Mouse (Mus musculus) thymus, postnatal 25 days (tissue): ENCODE results near the gene Fnbp1.
A peak's percentile ranks its signal among the peaks of the same experiment; 100 is the strongest.
"Not testable (repeated sequence)": the region's sequence is repeated elsewhere in the genome, so short reads cannot be mapped to it uniquely, and the experiment has no call there.

Source experiments
- DNase-seq: peaks from one replicate; pipeline ENCODE4 v3.0.0; 2022

The Fnbp1 gene

DNA sequence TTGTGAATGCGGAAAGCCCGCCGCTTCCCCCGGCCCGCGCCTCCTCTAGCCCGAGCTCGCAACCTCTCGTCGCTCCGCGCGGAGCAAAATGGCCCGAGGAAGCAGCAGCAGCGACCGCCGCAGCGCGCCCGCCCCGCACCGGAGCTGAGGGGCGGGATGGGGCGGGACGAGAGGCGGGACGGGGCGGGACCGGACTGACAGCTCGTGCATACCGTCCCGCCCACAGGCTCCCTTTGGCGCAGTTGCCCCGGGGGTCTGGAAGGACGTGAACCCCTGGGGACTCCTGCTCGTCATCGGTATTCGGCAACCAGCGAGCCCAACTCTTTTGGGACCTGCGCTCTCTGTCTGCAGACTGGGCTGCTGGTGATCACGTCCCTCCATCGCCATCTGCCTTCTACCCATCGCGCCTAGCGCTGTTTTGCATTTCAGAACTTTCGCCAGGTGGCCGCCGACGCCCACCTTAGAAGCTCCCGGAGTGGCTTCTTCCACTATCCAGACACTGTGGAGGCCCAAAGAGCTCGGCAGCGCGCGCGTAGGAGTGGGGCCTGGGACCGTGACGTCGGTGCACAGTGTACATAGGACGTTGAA is at the start of gene Fnbp1:
Gene Fnbp1, minus strand, starts transcription at position 142 of the 588 bp plus-strand sequence.
- DNase-seq, result peak; percentile 92

DNA sequence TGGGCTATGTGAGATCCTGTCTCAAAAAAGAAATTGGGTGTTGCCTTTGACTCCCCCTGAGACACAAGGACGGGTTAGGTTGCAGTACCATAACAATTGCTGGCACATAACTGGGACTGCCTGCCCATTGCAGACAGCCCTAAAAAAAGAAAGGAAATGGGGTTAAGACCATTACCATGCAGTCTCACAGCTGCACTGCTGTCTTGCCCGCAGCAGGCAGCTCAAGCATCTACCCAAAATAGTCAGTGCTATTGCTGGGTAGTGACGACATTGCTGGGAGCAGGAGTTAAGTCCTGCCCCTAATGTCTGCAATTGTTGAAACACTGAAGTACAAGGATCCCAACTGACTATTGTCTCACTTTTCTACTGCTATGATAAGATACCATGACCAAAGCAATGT is 47.8 kb upstream of the Fnbp1 start:
- DNase-seq, result no peak

DNA sequence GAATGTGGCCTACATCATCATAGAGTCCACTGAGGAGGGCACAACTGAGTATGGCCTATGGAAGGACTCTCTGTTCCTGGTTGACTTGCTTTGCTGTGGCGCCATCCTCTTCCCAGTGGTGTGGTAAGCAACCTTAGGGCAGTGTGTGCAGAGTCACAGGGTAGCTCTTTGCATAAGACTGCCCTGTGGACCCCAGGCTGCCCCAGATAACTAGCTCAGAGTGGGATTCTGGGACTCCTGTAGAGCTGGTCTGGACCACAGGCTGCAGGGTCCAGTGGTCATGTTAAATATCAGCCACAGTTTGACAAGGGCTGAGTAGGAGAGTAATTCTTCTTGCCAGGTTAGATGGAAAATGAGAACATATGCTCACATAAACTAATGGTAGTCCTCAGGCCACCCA is 46.9 kb upstream of the Fnbp1 start:
- DNase-seq, result no peak

DNA sequence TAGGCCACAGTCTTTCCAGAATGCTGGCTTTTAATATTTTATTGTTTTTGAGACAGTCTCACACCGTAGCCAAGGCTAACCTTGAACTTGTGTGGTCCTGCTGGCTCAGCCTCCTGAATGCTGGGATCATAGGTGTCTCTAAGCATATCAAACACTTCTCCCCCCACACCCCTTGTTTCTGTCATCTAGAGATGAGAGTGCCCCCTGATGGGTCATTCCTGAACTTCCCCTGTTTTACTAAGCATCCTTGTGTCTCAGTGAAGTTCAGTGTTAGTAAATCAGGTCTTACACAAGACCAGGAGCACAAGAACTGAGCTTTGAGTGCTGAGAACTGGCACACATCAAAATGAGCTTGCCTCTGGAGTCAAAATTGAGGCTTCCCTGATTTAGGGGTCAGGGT is 42.0 kb upstream of the Fnbp1 start:
- DNase-seq, result peak; percentile 26

DNA sequence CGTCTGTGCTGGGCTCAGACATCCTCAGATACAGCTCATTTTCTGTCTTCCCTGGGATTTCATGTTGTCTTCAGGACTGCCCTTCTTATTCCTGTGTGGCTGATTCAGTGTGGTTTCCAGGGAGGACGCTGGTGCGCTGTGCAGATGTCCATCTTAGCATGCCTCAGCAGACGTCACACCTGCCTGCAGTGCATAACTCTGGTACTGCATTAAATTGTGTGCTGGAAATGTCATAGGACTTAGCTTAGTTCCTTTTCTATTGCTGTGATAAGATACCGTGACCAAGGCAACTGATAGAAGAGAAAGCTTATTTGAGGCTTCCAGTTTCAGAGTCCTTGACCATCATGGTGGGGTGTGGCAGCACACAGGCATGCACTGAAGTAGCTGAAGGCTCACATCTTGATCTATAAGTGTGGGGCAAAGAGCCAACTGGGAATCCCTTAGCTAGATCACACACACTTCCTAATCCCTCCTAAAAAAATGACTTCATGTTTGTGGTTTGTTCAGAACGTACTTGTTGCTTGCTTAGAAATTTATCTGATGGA is 41.0 kb upstream of the Fnbp1 start:
- no peak for DNase-seq

DNA sequence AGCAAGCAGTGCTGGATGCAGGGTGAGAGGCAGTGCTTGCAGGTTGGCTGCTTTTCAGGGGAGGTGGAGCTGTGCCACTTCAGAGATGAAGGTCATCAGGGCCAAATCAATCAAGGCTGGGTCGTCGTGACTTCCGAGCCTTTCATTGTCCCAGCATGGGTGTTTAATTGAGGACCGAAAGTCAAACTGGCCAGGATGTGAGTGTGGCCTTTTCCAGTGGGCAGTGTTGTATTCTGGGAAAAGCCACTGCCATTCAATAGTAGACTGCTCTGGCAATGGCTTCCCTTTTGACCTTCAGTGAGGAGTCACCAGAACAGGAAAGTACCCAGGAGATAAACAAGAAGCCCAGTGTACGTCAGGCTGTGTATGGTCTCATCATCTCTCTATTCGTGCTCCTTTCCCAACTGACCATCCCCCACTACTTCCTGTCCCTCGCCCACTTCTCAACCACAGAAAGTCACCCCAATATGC is 38.3 kb upstream of the Fnbp1 start:
- DNase-seq, result no peak

DNA sequence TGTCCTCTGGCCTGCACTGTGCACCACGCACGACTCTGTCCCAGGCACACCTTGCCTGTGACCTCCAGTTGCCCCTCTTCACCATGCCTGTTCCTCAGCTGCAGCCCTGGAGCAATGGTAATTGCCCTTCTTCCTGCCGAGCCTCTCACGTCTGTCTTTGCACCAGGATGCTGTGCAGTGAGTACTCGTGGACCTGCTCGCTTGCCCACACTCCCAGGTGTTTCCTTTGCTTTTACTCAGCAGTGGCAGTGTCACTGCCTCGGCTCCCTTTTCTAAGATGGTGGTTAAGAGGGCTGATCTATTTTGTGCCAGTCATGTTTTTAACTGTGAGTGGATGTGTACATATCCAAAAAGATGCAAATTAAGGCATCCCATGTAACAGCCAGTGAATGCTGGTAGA is 37.7 kb upstream of the Fnbp1 start:
- peak; percentile 36 for DNase-seq

DNA sequence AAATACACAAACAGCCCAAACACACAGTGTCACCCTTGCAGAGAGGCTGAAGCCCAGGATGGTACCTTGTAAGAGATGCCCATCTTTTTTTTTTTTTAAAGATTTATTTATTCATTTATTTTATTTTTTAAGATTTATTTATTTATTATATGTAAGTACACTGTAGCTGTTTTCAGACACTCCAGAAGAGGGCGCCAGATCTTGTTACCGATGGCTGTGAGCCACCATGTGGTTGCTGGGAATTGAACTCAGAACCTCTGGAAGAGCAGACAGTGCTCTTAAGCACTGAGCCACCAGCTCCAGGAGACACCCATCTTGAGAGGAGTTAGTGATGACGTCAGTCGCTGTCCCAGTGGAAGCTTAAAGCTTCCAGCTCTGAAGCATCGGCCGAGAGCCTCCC is 36.8 kb upstream of the Fnbp1 start:
- DNase-seq, result peak; percentile 28

DNA sequence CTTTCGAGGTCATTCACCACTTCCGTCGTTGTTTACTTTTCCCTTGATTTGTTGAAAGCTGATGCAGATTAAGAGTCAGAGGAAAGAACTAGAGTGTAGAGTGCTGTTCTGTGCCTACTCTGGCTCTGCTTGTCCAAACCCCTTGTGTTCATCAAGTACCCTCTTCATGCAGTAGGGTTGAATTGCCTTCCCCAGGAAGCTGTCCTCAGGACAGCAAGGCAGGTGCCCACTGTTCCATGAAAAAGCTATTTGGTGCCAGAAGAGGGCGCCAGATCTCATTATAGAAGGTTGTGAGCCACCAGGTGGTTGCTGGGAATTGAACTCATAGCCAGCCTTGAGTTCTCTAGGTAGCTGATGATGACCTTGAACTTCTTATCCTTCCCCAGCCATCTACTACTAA is 31.5 kb upstream of the Fnbp1 start:
- peak; percentile 34 for DNase-seq

DNA sequence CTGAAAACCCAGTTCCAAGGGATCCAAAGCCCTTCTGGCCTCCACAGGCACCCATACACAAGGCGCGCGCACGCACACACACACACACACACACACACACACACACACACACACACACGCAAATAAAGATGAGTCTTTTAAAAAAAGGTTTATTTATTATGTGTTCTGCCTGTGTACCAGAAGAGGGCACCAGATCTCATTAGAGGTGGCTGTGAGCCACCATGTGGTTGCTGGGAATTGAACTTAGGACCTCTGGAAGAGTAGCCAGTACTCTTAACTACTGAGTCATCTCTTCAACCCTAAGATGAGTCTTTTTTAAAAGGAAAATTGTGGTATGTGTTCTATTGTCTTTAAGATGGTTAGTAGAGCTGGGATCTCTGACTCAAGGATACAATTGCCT is 30.7 kb upstream of the Fnbp1 start:
- no peak for DNase-seq

DNA sequence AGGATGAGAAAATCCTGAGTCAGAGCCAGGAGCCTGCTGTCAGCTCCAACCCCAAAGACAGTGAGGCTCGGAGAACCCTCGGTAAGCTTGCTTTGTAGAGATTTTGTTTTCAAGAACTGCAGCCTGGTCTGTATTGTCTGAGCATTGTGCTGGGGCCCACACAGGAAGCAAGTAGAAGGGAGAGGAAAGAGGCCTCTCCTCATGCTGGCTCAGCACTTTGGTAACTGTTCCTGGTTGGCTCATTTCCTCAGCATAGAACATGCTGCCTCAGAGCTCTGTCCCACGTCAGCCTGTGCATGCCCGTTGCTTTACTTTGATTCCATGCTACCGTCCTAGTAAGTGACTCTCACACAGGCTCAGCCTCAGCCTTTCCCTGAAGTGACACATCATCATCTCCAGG is 30.2 kb upstream of the Fnbp1 start:
- DNase-seq, result peak; percentile 16

DNA sequence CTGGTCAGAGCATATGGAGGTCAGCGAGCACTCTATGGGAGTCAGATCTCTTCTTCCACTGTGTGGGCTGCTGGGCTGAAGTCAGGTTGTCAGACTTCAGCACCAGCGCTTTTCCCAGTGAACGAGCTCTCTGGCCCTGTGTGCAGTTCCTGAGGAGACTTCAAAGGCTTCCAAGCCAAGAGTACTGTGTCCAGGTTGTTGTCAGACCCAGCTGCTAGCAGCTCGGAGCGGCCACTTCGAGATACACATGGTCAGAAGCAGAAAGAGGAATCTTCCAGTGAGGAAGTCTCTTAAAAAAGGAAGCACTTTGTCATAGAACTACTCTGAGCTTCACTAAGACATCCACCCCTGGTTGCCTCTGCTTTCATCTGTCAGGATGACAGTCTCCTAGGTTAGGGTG is 28.4 kb upstream of the Fnbp1 start:
- no peak for DNase-seq

DNA sequence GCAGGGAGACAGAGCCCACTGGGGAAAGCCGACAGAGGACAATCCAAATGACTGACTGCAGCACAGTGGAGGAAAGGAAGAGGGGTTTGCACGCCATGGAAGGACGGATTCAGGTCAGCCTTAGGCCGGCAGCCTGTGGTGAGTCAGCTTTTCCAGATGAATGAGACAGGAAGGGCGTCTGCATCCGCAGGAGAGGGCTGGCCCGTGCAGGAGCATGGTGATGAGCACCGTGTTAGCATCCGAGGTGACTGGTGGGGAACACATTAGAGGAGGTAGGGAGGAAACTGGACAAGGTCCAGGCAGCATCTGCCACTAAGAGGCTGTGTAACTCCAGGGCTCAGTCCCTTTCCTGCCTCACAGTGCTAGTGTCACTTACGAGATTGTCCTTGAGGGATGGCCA is 27.2 kb upstream of the Fnbp1 start:
- no peak for DNase-seq

DNA sequence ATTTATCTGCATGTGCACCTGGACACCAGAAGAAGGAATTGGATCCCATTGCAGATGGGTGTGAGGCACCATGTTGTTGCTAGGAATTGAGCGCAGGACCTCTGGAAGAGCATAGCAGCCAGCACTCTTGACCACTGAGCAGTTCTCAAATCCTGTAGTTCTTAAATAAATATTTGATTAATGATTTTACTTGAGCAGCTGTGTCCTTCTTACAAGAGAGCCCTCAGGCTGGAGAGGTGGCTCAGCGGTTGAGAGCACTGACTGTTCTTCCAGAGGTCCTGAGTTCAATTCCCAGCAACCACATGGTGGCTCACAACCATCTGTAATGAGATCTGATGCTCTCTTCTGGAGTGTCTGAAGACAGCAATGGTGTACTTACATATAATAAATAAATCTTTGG is 25.8 kb upstream of the Fnbp1 start:
- DNase-seq, result not testable (repeated sequence)

DNA sequence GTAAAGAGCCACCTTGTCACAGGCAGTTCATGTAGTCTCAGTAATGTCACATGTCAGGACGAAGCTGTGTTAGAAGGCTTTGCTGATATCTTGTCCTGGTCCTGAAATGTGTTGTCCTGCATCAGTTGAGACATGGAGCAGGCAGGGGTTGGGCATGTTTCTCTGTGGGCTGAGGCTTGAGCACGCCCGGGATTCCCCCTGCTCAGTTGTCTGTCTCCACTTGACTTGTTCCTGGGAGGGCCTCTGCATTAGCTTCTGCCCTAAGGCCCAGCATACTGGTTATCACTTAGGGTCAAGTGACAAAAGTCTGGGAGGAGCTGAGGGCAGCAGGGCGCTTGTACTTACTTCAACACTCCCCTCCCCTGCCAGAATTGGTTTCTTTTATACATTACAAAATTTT is 23.7 kb upstream of the Fnbp1 start:
- DNase-seq, result no peak

DNA sequence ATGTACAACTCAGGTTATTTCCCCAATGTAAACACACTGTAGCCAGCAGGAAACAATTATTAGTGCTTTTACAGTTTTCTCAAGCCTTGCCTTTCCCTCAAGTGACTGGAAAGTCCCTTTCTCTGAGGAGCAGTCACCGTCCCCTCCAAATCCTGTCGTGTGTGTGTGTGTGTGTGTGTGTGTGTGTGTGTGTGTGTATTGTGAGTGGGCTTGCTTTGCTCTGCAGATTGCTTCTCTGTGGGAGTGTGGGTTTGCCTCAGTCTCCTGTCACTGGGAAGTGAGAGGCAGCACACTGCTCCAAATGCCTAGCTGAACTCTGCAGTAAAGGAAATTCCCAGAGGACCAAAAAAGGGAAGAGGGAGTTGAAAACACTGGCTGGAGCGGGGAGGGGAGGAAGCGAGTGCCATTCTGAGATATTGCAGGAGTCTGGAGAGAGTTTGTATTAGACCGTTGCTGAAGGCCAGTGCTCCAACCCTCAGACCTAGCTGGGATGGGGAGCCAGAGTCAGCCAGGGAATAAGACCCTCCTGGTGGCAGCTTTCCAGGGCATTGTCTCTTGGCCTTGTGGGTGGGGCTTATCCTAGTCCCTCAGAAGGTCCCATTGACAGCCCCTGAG is 23.1 kb upstream of the Fnbp1 start:
- DNase-seq, result no peak

DNA sequence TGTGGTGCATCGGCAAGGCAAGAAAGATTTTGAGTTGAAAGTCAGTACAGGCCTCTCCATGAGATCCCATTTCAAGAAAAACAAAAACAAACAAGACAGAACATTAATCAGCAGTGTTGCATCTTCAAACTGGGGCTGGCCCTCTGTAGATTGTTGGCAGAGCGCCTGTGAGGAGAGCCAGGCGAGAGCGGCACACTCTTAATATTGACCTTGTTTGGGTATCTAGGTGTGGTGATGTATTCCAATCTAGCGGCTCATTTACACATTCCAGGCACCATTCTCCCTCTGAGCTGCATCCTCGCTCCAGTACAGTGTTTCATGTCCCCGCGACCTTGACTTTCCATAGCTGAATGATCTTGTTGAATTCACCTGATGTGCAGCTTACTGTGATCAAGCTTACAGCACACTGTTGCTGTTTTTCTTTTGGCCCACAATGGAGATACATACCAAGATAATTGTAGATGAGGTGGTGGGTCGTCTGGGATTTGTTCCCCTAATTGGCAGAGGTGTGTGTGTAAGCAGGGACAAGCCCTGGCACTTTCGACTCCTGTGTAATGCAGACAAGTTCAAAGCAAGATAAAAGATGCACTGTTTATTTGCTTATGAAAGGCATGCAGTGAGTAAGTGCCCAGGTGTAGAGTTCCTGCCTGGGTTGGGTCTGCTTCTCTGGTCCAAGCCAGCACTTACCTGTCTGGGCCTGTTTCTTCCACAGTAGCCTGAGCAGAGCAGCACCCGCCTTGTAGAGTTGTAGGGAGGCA is 21.7 kb upstream of the Fnbp1 start:
- DNase-seq, result no peak

DNA sequence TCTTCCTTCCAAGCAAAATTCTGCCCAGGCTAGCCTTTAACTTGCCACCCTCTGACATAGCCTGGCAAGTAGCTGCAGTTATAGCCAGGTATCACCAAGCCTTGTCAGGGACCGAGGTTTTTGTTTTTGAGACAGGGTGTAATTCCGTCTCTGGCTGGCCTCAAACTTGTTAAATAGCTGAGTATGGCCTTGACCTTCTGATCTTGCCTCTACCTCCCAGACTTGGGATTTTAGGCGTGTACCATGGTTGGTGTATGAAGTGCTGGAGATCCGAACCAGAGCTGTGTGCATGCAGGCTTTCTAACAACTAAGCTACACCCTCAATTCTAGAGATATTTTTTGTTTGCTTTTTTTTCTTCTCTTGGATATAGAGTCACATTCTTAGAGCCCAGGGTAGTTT is 19.8 kb upstream of the Fnbp1 start:
- no peak for DNase-seq

DNA sequence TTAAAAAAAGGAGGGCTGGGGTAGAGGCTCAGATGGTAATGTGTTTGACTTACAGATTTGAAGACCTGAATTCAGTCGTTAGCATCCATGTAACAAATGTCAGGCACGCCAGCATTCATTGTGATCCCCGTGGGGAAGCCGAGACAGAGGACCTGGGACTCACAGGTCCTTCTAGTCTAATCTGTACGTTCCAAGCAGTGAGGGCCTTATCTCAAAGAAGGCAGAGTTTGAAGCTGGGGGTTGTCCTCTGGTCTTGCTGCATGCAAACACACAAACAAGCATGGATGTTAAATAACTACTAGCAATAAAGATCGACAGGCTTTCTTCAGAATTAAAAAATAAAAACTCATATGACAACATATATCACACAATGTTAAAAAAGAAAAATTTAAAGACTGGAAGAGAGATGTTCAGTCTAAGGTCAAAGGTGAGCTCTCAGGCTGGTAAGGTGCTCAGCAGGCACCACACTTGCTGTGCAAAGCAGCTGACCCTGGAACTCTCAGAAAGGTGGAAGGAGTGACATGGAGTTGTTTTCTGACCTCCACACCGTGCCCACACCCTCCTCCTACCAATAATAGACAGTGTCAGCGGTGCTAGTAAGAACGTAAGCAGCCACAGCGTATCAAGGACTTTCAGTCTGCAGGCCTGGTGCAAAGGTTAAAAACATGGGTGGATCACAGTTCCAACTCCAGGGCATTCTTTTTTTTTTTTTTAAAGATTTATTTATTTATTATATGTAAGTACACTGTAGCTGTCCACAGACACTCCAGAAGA is 18.5 kb upstream of the Fnbp1 start:
- no peak for DNase-seq

DNA sequence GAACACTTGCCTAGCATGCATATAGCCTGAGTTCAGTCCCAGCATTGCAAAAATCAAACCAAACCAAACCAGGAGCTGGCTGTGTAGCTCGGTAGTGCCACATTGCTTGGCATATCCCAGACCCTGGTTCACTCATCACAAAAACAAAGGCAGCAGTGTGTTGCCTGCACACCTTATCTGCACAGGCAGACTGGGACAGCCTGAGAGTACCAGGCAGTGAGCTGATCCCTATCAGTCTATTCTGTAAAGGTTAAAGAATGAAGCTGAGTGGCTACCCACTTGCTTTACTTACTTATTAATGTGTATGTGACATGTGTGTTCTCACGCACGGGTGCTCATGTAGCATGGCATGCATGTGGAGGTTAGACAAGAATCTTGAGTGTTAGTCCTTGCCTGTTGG is 15.0 kb upstream of the Fnbp1 start:
- no peak for DNase-seq

DNA sequence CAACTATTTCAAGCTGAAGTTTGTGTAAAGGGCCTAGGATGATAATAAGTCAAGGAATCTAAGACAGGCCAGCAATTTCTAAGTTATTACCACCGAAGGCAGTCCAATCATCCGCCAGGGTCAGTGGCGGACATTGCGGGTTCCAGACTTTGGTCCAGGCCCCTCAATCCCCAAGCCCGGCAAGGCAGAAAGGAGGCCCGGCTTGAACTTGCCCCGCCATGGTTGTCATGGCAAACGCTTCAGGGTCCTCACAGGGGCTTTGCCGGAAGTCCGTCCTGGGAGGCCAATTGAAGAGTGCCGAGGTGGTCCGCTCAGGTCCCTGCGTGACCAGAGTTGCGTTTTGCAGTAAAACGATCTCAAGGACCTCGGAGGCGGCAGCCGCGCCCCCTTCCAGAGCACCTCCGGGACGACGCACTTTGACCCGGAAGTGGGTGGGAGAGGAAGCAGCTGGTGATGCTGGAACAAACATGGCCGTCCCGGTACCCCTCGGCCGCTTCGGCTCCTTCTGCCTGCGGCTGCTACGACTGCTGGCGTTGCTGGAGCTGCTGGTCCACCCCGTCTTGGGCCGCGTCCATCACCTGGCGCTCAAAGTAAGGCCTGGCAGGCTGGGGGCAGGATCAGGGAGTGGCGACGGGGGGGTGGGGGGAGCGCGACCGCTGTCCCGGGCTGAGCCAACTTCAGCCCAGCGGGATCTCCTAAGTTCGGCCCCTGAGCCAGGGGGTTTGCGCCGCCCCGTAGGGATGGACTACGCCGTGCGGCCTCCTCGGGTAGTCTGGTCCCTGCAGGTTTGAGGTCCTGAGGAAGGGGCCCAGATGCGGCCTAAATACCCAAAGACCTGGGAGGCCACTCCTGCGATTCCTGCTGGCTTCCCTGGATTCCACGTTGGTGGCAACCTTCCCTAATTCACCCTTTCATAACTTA is 10.3 kb upstream of the Fnbp1 start, which contains the start of gene Gpr107:
Gene Gpr107, plus strand, starts transcription at position 425 of the 921 bp plus-strand sequence.
- peak; percentile 81 for DNase-seq

DNA sequence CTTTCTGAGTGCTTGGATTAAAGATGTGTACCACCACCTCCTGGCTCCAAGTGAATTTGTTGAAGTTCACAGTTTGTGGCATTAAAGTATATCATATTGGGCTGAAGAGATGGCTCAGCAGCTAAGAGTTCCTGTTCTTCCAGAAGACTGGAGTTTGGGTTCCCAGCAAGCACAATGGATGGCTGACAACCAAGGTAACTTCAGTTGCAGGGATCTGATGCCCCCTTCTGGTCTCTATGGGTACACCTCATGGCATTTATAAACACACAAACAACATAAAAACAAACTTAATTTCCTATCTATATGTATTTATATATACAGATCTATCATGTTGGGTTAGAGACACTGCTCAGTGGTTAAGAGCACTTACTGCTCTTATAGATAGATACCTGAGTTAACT is 9.0 kb upstream of the Fnbp1 start:
- peak; percentile 49 for DNase-seq
